Mouse (Mus musculus): Measurements from ENCODE around the gene Gemin5. TPM values are rescaled to one million over a fixed set of nuclear protein-coding genes. Genes with fewer than 3 reads are reported as not detected.

Gemin5 gene
- polyA plus RNA-seq, 1 experiment: 3.5 TPM

GRCm38 (mm10) chr11:58077270-58077669, 91.1 kb downstream of the Gemin5 start:
- WGBS: 36% methylated on average over 4 of the region's 4 CpGs
- TF ChIP-seq POLR2A (IDR thresholded peaks at IDR 0.05; ENCODE audit: low read depth, low read length) (no peak), CTCF (IDR thresholded peaks at IDR 0.05; ENCODE audit: extremely low read depth, insufficient read length, insufficient replicate concordance, low read depth, low read length) (no peak)
- Histone ChIP-seq H3K36me3 (ENCODE audit: control insufficient read depth, insufficient read depth, low read length) (no peaks in the 10 kb centered on the region), H3K27me3 (ENCODE audit: control insufficient read depth, insufficient read depth, low read length) (no peaks in the 10 kb centered on the region), H3K4me1 (ENCODE audit: control insufficient read depth, insufficient read depth, insufficient read length, low read length) (no peaks in the 10 kb centered on the region), H3K4me3 (ENCODE audit: low read depth, low read length) (no peak overlapping the region), H3K27ac (ENCODE audit: insufficient read depth, low read depth, low read length) (no peak overlapping the region)

- TF ChIP-seq POLR2A (IDR thresholded peaks at IDR 0.05; ENCODE audit: low read depth, low read length) (no peak), CTCF (IDR thresholded peaks at IDR 0.05; ENCODE audit: extremely low read depth, insufficient read length, insufficient replicate concordance, low read depth, low read length) (no peak)
- no peaks in the 10 kb centered on the region for H3K4me1 ChIP-seq (ENCODE audit: control insufficient read depth, insufficient read depth, insufficient read length, low read length)
- H3K36me3 ChIP-seq (ENCODE audit: control insufficient read depth, insufficient read depth, low read length): no peaks in the 10 kb centered on the region
- 61% methylated on average over 3 of the region's 3 CpGs for WGBS
- H3K27me3 ChIP-seq (ENCODE audit: control insufficient read depth, insufficient read depth, low read length): no peaks in the 10 kb centered on the region
- no peak overlapping the region for H3K27ac ChIP-seq (ENCODE audit: insufficient read depth, low read depth, low read length)
- no peak overlapping the region for H3K4me3 ChIP-seq (ENCODE audit: low read depth, low read length)
These were observed 95.4 kb downstream of the Gemin5 start for GRCm38 (mm10) chr11:58072978-58073377.

Other genes with a start within 250 kb of the Gemin5 start
- 16.9 and 25.9 TPM in 2 replicates for gene Larp1, start 159.5 kb downstream of the Gemin5 start, polyA plus RNA-seq (2012; rRNA removed)
- 0.18 and 0.23 TPM in 2 replicates for gene Gm12248, start 75.4 kb downstream of the Gemin5 start, polyA plus RNA-seq (2012; rRNA removed)
- gene Cnot8, start 64.4 kb downstream of the Gemin5 start, polyA plus RNA-seq (2012; rRNA removed): 15.1 and 26.6 TPM in 2 replicates
- 8.3 and 13.9 TPM in 2 replicates for gene Mrpl22, start 3.1 kb upstream of the Gemin5 start, polyA plus RNA-seq (2012; rRNA removed)
- gene Igtp, start 31.0 kb upstream of the Gemin5 start, polyA plus RNA-seq (2012; rRNA removed): 10.8 and 27.7 TPM in 2 replicates
- 7.1 and 22.7 TPM in 2 replicates for gene Irgm2, start 31.1 kb upstream of the Gemin5 start, polyA plus RNA-seq (2012; rRNA removed)
- 0.28 and 0.71 TPM in 2 replicates for gene 4930438A08Rik, start 106.3 kb upstream of the Gemin5 start, polyA plus RNA-seq (2012; rRNA removed)
- 14.1 and 15.8 TPM in 2 replicates for gene Zfp692, start 138.5 kb upstream of the Gemin5 start, polyA plus RNA-seq (2012; rRNA removed)
- gene Zfp672, start 161.8 kb upstream of the Gemin5 start, polyA plus RNA-seq (2012; rRNA removed): 17.5 and 17.8 TPM in 2 replicates
- 14.9 and 22.7 TPM in 2 replicates for gene Sh3bp5l, start 162.2 kb upstream of the Gemin5 start, polyA plus RNA-seq (2012; rRNA removed)
- 1,520 and 2,382 TPM in 2 replicates for gene Lypd8, start 210.5 kb upstream of the Gemin5 start, polyA plus RNA-seq (2012; rRNA removed)

Data from small intestine, adult 2 months (tissue).